In the genomic region with DNA sequence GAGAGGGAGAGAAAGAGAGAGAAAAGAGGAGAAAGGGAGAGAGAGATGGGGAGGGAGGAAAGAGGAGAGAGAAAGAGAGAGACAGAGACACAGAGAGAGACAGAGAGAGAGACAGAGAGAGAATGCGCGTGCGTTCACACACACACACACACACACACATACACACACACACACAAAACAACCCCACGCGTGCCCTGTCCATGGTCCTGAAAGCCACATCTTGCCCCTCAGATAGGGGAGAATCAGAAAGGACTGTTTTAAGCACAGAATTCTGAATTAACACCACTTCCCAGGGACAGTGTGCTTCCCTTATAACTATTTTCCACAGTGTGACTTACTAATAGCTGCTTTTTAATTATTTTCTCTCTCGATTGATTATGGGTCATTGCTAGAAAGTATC, we compare ENCODE assay signal across 11 mouse cellular contexts.
DNase-seq lines count a peak whose midpoint lies in the region; ATAC-seq lines count a peak whose summit lies in the region.
"Had no signal": no experiment of that assay in that cellular context is flagged by ENCODE, and none has a peak within 500 bp of the region (broad histone marks: within the 10 kb centered on the region; RNA-seq: fewer than 3 reads in every experiment).

No protein-coding gene starts in this region.

- no peaks in the 10 kb centered on the region for H3K4me1 ChIP-seq in limb, embryonic 11.5 days (ENCODE audit: control insufficient read depth, insufficient read depth, low read length)
- H3K4me1 ChIP-seq: limb, embryonic 12.5 days had no signal

- no peak overlapping the region for H3K9ac ChIP-seq in limb, embryonic 11.5 days (ENCODE audit: low read length)
- H3K9ac ChIP-seq: hindbrain, embryonic 12.5 days; limb, embryonic 12.5 days had no signal

- H3K36me3 ChIP-seq in limb, embryonic 11.5 days (ENCODE audit: control insufficient read depth, insufficient read depth, low read length) = no peaks in the 10 kb centered on the region
- H3K36me3 ChIP-seq: hindbrain, embryonic 12.5 days; limb, embryonic 12.5 days had no signal

- intact Hi-C loops in left cerebral cortex, postnatal 25 days (cut with DNase I) = loop anchor here (10.0 kb wide), 2 partner anchors 196 to 316 kb away; no protein-coding TSS in a partner anchor

- no peak for ATAC-seq in limb, embryonic 11.5 days (ENCODE audit: insufficient number of reproducible peaks, low FRiP score, low TSS enrichment, low read depth)

- no peaks in the 10 kb centered on the region for H3K27me3 ChIP-seq in limb, embryonic 11.5 days (ENCODE audit: control insufficient read depth, insufficient read depth, low read length)
- H3K27me3 ChIP-seq: hindbrain, embryonic 12.5 days; limb, embryonic 12.5 days had no signal

- H3K27ac ChIP-seq in limb, embryonic 11.5 days (replicated peaks; ENCODE audit: low read depth, low read length) = no peak overlapping the region
- H3K27ac ChIP-seq: hindbrain, embryonic 12.5 days; limb, embryonic 12.5 days had no signal

- DNase-seq in adrenal gland, postnatal 36 days = peak; percentile 18 to 38
- no peak for DNase-seq in adrenal gland, adult 2 months
- peak; percentile 32 for DNase-seq in lung, postnatal 10 days
- DNase-seq in lung, adult 18-20 months = no peak
- peak; percentile 44 for DNase-seq in ZHBTc4 (ENCODE audit: low read depth, low spot score)
- peak; percentile 76 for DNase-seq in limb, embryonic 11.5 days (ENCODE audit: low spot score)
- DNase-seq in yolk sac, embryonic 10.5 days (ENCODE audit: low spot score) = no peak
- no peak for DNase-seq in left cerebral cortex, postnatal 25 days (ENCODE audit: low spot score in 2 of 2)
- DNase-seq: cerebellum, adult 2 months had no signal

- no peak overlapping the region for H3K4me2 ChIP-seq in limb, embryonic 11.5 days (ENCODE audit: low read depth, severe bottlenecking)
- H3K4me2 ChIP-seq: hindbrain, embryonic 12.5 days; limb, embryonic 12.5 days had no signal

- WGBS in limb, embryonic 11.5 days = 56% methylated on average over 6 of the region's 6 CpGs

- H3K9me3 ChIP-seq in limb, embryonic 11.5 days (ENCODE audit: control insufficient read depth, low read length) = no peaks in the 10 kb centered on the region
- H3K9me3 ChIP-seq: hindbrain, embryonic 12.5 days had no signal

- H3K4me3 ChIP-seq in limb, embryonic 11.5 days (ENCODE audit: low read depth, low read length) = no peak overlapping the region
- H3K4me3 ChIP-seq: hindbrain, embryonic 12.5 days; limb, embryonic 12.5 days had no signal

Comparison
In these comparisons a context has a peak if more than half of its experiments do, and no peak if none do; other contexts are left out.
1. DNase-seq: peak in adrenal gland, postnatal 36 days (2 of 2), lung, postnatal 10 days (single experiment), ZHBTc4 (single experiment) and limb, embryonic 11.5 days (single experiment); none in adrenal gland, adult 2 months (single experiment), lung, adult 18-20 months (0 of 2), yolk sac, embryonic 10.5 days (single experiment) and left cerebral cortex, postnatal 25 days (0 of 2).